Mouse (Mus musculus) erythroid progenitor cell, adult 5-6 weeks (primary cell): Measurements from ENCODE around the gene Klf5. TPM values are rescaled to one million over a fixed set of nuclear protein-coding genes. Genes with fewer than 3 reads are reported as not detected.

Experiments used
- ATAC-seq: replicated peaks from 2 replicates; pipeline ENCODE4 v1.8.0; 2016; ENCODE audit warnings: moderate number of reproducible peaks, mild to moderate bottlenecking, moderate TSS enrichment, inconsistent platforms; ENCODE audit not compliant: poor library complexity, low FRiP score, severe bottlenecking
- total RNA-seq, 2 experiments: library from RNA; stranded (forward) in 1 of 2; stranded (reverse) in 1 of 2; fragments of 150-400 nt in 1 of 2; fragments of 186-747, 209-891 nt in 1 of 2; gene quantifications; 2 replicates each; pipeline versions ENCODE4 v1.2.3 to v1.2.4; 2015 to 2017; ENCODE audit warnings: low replicate concordance in 2 of 2

Gene Klf5
- total RNA-seq, 2 experiments from 2014 or later, result 6.5 to 14.7 TPM

- no peak for ATAC-seq
Measured at GRCm38 (mm10) chr14:99355610-99355870, 57.0 kb downstream of the Klf5 start.

- ATAC-seq, result no peak
Measured at GRCm38 (mm10) chr14:99362956-99363355, 64.5 kb downstream of the Klf5 start.

- ATAC-seq, result no peak
Measured at GRCm38 (mm10) chr14:99364007-99364784, 65.7 kb downstream of the Klf5 start.

Other genes starting within 250 kb of the Klf5 start
- 14.4 and 28.9 TPM in 2 replicates for gene Pibf1, start 199.3 kb upstream of the Klf5 start, total RNA-seq (2015; ENCODE audit: low replicate concordance)
- gene Pibf1, start 199.3 kb upstream of the Klf5 start, total RNA-seq (2017; ENCODE audit: low replicate concordance), result 29.8 and 39.6 TPM in 2 replicates
- gene Dis3, start 198.9 kb upstream of the Klf5 start, total RNA-seq (2015; ENCODE audit: low replicate concordance), result 16.8 and 23.1 TPM in 2 replicates
- 20.0 and 47.0 TPM in 2 replicates for gene Dis3, start 198.9 kb upstream of the Klf5 start, total RNA-seq (2017; ENCODE audit: low replicate concordance)